Mouse (Mus musculus): ENCODE measurements around the gene Tfr2.

GRCm38 (mm10) chr5:137631171-137631570 lies 61.5 kb downstream of the Tfr2 start:
- TF ChIP-seq CTCF (IDR thresholded peaks at IDR 0.05; ENCODE audit: low read depth, low read length) (no peak), GATA1 (IDR thresholded peaks at IDR 0.05; ENCODE audit: borderline replicate concordance, low read length) (no peak), POLR2AphosphoS5 (IDR thresholded peaks at IDR 0.05; ENCODE audit: insufficient replicate concordance, low read depth, low read length) (no peak)
